Mouse (Mus musculus): ENCODE data around the gene Ogfod2. TPM values are rescaled to one million over a fixed set of nuclear protein-coding genes. Genes with fewer than 3 reads are reported as not detected.

The Ogfod2 gene
- total RNA-seq, 2 experiments from 2014 or later = 36.7 to 36.9 TPM

DNA sequence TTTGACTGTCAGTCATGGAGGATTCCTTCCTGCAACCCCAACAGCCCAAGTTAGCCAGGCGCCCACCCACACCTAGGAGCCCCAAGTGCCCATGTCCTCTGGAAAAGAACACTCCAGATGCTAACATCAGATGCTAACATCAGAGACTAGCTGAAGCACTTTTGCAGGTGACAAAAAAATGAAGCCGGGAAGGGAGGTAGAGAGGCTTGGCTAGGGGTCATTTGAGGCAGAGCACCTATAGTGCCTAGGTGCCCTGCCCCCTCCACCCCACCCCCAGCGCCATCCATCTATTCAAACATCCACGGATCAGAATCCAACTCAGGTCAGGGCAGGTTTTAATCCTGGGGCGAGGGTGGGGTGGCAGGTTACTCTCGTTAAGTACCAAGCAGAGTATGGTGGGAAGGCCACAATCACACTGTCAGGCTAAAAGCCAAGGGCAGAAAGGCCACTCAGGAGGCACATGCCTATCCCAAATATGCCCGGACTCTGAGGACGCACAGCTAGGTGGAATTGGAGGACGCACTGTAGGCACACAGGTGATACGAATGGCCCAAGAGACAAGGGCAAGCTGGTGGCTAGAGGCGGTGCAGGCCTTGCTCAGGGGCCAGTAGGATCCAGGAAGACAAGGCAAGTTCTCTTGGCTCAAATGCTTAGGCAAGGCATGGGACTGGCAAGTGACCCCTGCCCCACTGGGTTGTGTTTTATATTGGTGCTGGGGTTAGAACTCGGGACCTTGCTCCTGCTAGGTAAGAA lies 18.1 kb upstream of the Ogfod2 start:
- DNase-seq (ENCODE audit: low spot score in 2 of 2) = no peak

DNA sequence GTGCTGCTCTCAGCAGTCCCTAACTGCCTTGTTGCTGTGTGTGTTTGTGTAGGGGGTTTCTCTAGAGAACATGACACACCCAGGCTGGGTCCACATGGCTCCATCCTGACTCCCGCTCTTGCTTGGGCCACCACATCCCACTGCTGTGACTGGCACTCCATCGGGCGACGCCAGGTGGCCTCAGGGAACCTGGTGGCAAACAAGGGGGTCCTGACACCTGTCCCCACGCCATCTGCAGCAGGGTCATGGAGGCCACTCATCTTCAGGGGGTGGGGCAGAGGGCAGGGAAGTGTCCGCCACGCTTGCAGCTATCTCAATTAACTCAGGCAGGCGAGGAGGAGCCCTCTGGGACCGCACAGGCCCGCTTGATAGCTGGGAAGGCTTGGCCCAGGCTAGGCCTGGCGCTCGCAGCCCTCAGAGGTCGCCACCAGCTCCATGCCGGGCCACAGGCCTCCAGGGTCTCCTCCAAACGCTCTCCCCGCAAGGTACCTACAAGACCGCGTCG lies 17.0 kb upstream of the Ogfod2 start:
- DNase-seq (ENCODE audit: low spot score in 2 of 2) = no peak

DNA sequence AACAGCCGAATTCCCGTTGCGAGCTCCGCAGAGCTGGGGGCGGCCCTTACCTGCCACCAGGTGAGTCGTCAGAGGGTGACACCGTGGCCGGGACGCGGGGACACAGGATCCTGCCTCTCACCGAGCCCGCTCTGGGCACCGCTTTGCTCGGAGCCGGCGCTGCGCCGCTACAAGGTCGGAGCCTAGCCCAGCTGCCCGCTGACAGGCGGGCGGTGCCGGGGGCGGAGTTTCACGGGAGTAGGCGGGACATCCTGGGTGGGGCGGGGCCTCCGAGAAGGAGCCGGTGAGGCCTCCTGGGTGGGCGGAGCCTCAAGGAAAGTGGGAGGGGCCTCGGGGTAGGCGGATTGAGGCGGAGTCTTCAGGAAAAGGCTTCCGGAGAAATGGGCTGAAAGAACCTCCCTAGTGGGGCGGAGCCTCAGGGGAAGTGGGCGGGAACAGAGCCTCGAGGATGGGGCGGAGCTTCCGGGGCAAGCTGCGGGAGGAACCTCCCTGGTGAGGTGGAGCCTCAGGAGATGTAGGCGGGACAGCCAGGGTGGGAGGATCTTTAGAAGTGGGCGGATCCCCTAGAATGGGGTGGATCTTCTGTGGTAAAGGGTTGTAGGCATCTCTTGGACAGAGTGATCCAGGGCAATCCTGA lies 16.4 kb upstream of the Ogfod2 start, which contains the start of gene Abcb9:
Abcb9 (minus strand) TSS at position 203 of the 637 bp plus-strand sequence.
- peak; percentile 97 for DNase-seq (ENCODE audit: low spot score in 2 of 2)

DNA sequence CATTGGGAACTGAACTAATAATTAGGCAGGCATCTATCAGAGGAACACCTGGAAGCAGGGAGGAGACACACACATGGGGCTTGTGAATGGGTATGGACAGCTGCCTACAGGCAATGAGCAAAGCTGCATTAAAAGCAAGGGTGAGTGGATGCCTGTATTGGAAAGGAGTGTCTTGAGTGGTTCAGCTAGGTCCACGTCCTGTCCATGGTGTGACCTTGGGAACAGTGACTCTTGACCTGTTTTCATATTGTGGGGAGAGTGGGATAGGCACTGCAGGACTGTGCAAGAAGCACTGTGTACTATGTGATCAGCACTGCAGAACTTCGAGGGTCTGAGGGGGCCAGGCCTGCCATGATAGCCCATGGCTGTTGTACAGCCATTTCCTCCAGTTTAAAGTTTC lies 13.2 kb upstream of the Ogfod2 start:
- no peak for DNase-seq (ENCODE audit: low spot score in 2 of 2)

DNA sequence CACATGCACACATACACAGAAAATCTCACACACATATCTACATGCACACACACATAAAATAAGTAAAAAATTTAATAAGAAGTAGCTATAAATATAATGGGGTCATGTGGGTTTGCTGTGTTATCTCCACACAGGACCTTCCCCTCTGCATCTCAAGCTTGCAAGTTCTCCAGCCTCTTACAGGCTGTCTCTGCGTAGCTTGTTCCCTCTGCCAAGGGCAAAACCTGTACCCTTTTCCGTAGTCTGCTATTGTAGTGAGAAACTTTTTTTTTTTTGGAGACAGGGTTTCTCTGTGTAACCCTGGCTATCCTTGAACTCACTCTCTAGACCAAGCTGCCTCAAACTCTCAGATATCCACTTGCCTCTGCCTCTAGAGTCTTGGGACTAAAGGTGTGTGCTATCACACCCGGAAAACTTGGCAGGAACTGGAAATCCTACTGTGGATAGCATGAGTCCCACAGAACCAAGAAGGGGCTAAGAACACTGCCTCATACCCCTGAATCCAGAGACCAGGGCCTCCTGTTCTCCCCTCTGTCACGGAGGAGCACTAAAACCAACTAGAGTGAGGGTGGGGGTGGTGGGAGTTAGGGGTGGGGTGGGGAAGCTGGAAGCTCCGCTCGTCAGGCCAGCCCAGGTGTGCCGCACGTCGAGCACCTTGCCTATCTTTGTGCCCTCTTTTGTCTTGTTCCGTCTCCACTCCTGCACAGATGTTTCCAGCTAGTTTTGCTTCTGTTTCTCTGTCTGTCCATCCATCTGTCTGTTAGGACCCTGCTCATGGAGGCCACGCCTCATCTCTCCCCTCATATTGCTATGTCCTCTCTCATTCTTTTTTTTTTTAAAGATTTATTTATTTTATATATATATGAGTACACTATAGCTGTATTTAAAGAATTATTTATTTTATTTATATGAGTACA lies 11.7 kb upstream of the Ogfod2 start:
- no peak for DNase-seq (ENCODE audit: low spot score in 2 of 2)

DNA sequence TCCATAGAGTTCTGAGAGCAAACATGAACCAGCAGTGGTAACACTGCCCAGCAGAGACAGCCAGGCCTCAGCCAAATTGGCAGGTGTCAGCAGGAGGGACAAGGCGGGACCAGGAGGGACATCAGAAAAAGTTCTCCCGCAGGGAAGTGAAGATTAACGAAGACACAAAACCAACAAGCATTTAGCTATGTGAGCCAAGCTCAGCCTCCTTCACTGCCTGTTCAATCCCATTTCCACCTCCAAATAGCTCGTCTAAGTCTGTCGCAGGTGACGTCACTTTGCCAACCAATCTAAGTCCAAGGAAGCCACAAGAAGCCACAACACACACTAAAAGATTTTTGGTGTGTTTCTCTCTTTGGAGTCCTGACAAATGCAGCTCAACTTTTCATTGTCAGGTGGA lies 9.8 kb upstream of the Ogfod2 start:
- DNase-seq (ENCODE audit: low spot score in 2 of 2) = no peak

DNA sequence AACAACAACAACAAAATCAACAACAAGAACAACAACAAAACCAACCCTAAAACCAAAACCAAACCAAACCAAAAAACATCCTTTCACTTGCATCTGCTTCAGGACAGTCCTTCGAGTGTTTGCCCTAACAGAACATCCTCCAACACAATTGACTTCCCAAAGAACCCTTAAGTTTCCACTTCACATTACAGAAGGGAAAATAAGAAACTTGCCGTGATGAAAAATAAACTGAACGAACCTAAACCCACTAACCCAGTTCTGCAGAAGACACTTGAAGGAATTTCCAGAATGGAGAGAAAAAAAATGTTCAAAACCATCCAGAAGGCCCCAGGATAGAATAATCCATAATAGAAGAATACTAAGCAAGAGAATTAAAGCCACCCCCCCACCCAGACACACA lies 9.1 kb upstream of the Ogfod2 start:
- DNase-seq (ENCODE audit: low spot score in 2 of 2) = no peak

DNA sequence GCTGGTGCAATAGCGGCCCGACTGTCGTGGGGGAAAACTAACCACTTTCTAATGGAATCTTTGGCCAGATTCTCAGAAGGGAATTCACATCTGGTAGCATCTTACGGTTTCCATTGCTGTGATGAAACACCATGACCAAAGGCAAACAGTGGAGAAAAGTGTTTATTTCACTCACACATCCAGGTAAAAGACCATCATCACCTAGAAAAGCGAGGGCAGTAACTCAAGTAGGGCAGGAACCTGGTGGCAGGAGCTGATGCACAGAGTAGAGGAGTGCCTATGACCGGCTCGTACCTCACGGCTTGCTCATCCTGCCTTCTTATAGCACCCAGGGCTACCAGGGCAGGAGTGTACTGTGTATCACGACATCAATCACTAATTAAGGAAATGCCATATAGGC lies 8.5 kb upstream of the Ogfod2 start:
- DNase-seq (ENCODE audit: low spot score in 2 of 2) = no peak

DNA sequence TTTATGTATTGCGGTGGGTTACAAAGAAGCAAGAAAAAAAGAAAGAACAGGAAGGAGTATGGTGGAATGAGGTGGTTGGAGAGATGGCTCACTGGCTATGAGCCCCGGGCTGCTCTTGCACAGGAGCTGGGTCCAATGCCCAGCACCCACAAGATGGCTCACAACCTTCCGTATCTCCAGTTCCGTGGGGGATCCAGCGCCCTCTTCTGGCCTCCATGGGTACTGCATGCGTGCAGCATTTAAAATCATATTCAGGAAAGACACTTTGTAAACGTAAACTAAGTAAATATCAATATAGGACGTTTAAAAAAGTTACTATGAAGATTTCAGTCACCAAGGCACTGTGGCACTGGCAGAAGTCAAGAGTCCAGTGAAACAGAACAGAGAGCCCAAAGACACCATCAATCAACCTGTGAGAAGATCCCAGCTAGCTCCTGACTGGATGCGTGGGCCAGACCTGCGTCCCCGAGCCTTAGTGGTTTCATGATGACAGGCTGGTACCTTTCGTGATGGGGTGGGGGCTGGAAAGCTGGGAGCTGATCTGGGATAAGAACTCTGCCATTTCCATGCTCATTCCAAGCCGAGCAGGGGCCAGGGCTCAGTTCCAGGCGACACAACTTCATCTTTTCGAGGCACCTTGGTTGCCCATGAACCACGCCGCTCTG lies 888 bp upstream of the Ogfod2 start:
- no peak for DNase-seq (ENCODE audit: low spot score in 2 of 2)

DNA sequence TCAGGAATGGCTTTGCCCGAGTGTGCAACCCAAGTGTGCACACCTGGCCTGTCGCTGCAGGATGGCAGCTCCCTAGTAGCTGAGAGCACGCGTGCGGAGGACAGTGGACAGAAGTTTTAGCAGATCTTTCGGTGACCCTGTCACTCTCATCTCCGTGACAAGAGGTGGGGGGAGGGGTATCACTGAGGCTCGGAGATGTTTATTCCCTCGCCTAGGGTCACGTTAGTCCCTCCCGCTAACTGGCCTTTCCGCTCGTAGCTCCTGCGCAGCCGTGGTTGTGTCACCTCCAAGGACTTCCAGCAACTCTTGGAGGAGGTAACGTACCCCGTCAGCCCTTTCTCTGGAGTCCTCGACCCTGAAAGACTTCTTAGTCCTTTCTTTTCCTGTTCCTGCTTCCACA lies 434 bp downstream of the Ogfod2 start:
- DNase-seq (ENCODE audit: low spot score in 2 of 2) = no peak

DNA sequence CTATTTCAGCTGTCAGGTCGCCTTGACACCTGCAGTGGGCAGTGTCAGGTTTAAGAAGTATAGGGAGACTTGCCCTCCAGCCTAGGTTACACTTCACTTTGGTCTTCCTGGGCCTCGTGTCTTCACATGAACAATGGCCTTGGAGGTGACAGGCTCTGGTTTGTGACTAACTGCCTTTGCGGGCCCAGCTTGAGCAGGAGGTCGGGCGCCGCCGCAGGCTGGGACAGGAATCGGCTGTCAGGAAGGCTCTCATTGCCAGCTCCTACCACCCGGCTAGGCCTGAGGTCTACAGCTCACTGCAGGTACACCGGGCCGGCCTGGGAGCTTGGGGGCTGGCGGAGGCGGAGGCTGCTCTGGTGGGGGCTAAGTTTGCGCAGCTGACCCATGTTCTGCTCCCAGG lies 933 bp downstream of the Ogfod2 start:
- DNase-seq (ENCODE audit: low spot score in 2 of 2) = peak in 1 of 2 experiments; percentile 50

DNA sequence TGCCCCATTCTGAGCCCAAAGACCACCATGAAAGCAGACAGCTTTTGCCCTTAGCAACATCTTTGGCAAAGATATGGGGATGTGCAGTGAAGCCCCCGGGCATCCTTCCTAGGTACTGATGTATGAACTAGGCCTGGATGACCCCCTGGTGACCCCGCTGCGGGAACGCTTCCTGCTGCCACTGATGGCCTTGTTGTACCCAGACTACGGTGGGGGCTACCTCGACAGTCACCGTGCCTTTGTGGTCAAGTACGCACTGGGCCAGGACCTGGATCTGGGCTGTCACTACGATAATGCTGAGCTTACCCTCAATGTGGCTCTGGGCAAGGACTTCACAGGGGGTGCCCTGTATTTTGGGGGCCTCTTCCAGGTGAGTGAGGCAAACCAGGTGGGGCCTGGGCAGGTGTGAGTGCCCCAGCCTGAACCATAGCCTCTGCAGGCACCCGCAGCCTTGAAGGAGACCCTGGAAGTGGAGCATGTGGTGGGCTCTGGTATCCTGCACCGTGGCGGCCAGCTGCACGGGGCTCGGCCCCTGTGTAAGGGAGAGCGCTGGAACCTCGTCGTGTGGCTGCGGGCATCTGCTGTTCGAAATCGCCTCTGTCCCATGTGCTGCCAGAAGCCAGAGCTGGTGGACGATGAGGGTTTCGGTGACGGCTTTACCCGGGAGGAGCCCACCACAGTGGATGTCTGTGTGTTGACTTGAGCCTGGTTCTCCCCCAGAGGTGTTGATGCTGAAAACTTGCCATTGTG lies 2.4 kb downstream of the Ogfod2 start:
- no peak for DNase-seq (ENCODE audit: low spot score in 2 of 2)

DNA sequence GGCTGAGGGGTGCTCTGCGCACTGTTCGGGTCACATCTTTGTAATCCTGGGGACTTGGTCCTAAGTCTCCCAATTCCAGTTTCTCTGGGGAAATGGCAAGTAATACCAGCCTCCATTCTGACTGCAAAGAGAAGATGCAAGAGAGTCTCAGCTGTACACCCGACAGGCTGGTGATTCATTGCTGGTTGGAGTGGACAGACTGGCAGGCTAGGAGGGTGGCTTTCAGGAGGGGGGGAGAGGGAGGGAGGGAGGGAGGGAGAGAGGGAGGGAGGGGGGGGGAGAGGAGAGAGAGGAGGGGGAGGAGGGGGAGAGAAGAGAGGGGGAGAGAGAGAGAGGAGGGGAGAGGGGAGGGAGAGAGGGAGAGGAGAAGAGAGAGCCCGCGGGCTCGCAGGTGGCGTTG lies 3.4 kb downstream of the Ogfod2 start:
- DNase-seq (ENCODE audit: low spot score in 2 of 2) = no peak

DNA sequence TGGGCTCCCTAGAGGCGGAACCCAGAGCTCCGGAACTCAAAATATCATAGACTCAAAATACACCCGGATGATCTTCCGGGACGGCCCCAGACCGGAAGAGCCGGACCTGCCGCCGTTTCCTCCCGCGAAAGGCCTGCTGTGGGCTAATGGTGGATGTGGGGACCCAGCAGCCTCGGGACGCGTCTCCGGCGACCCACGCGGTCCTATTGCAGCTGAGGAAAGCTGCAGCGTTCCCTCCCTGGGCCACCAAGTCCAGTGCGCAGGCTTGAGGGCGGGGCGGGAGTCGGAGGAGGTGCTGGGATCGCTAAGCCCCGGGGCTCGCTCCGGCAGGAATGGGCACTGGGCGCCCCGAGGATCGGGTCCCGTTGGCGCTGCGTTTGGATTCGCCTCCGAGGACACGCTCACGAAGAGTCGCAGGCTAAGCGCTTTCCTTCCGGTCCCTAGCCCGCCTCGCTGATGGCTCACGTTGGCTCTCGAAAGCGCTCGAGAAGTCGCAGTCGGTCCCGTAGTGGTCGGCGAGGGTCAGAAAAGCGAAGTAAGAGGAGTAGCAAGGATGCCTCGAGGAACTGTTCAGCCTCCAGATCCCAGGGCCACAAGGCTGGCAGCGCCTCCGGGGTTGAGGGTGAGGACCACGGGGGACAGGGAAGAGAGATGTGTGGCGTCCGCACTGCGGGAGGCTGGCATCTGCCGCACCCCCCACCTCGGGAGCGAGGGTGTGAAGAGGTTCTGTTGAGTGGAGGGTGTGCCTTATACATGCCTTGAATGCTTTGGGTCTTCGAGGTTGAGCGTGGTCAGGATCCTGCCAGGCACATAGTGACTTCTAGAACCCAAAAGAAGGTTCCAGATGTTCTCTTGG lies 4.1 kb downstream of the Ogfod2 start, which contains the start of gene Arl6ip4:
Arl6ip4 (plus strand) TSS at position 100 of the 856 bp plus-strand sequence.
- DNase-seq (ENCODE audit: low spot score in 2 of 2) = peak; percentile 57 to 62

DNA sequence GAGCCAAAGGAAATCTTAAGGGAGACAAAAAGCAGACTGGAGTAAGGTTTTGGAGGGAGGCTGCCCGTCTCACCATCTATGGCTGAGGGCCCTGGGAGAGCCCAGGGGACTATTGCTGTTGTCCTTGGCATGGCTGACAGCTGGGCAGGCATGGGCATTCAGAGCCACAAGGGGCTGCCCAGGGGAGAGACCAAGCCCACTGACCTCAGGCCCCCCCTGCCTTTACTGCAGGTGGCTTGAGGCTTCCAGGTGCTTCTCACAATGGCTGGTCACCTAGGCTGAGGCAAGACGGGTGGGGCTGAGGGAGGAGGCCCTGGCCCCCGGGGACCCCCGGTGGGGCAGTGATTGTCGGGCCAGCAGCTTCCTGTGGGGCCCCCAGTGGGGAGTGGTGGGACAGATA lies 7.1 kb downstream of the Ogfod2 start:
- DNase-seq (ENCODE audit: low spot score in 2 of 2) = no peak

DNA sequence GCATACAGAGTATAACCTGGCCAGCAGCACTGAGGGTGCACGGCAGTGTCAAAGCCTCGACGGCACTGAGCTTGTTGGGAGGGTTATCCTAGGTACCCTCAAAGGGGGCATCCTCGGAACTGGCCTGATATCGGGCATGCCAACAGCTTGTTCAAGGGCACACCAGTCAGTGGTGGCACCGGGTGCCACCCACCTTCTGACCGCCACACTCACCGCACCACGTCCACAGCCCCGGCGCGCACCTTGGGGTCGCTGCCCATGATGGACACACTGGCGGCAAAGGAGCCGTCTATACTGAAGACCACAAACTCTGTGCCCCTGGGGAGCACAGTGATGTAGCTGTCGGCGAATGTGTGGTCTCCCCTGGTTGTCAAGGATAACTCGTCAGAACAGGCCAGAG lies 10.3 kb downstream of the Ogfod2 start:
- DNase-seq (ENCODE audit: low spot score in 2 of 2) = no peak

DNA sequence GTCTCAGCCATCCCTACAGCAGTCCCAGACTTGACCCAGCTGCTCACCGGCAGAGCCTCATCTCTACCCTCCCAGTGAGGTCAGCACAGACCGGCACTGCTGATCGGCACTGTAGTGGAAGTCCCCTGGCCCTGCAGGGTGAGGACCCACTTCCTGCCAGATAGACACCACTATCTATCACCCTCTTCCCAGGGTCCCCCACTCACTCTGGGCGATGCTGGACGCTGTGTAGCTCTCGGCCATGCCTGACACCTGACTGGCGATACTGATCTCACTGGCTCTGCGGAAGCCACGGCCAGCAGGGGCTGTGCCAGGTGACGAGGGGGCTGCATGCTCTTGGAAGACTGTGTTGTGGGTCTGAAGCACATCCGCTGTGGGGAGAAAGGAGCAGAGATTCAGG lies 13.0 kb downstream of the Ogfod2 start:
- DNase-seq (ENCODE audit: low spot score in 2 of 2) = no peak

DNA sequence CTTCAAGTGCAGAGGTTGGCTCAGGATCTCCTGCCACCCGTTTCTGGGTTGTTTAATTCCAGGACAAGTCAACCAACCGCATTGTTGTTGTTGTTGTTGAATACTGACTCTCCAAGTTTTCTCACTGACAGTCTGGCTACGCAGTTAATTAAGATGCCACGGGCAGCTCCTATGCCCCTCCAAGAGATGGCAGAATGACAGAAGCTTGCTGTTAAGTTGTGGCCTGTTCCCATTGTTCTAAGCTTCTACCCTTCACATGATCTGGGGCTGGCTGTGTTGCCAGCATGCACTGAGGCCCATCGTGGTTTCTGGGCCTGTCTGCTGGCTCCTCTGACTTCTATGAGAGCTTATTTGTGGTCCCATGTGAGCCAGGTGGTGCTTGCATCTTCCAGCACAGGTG lies 22.2 kb downstream of the Ogfod2 start:
- DNase-seq (ENCODE audit: low spot score in 2 of 2) = no peak

DNA sequence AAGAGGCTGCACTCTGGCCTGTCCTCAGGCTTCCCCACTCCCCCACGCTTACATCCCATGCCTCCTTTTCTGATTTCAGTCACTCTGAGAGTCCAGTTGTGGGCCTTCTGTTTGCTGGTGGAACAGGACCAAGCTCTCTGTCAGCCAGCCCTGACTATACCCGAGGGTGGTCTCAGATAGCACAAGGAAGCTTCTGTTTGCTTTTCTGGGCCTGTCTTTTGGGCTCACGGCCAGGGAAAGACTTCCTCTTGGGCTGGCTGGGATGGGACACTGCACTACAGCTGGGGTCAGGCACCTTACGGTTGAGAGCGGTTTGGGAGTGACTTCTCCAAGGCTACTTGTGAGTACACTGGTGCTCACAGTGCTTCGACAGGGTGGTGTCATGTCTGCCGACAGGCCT lies 26.0 kb downstream of the Ogfod2 start:
- no peak for DNase-seq (ENCODE audit: low spot score in 2 of 2)
